Mouse (Mus musculus): ENCODE results near the gene Ccdc6.

GRCm38 (mm10) chr10:70123454-70123853 lies 26.5 kb downstream of the Ccdc6 start:
- TF ChIP-seq CTCF (IDR thresholded peaks at IDR 0.05) = no peak
- no peak for TF ChIP-seq EP300 (IDR thresholded peaks at IDR 0.05; ENCODE audit: insufficient read depth, low read depth, low read length)
- no peak for TF ChIP-seq POLR2A (IDR thresholded peaks at IDR 0.05; ENCODE audit: insufficient read depth, low read depth, low read length)
